Mouse (Mus musculus) kidney, adult 8-10 months (tissue): ENCODE data around the gene Rbmxl2.

Experiments used
- DNase-seq, 2 experiments: peaks; one replicate each; pipeline ENCODE4 v3.0.0; 2022

Rbmxl2 gene

DNA sequence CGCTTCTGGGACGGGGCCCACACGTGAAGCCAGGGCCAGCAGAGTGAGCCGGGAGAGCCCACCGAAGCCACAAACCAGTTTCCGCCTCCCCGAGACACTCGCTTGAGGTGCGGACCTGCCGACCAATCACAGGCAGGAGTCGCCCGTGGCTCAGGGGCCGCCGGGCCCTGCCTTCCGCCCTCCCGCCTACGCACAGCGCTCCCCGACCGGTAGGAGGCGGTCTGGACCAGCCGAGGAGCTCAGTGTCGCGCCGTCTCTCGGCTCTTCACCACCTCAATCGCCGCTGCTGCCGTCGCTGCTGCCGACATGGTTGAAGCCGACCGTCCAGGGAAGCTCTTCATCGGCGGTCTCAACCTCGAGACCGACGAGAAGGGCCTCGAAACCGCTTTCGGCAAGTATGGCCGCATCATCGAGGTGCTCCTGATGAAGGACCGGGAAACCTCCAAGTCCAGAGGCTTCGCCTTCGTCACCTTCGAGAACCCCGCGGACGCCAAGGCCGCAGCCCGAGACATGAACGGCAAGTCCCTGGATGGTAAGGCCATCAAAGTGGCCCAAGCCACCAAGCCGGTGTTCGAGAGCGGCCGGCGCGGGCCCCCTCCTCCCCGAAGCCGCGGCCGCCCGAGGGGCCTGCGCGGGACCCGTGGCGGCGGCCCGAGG, at the start of gene Rbmxl2:
TSS of gene Rbmxl2 (plus strand) at position 242 of the 657 bp plus-strand sequence.
- DNase-seq = no peak

DNA sequence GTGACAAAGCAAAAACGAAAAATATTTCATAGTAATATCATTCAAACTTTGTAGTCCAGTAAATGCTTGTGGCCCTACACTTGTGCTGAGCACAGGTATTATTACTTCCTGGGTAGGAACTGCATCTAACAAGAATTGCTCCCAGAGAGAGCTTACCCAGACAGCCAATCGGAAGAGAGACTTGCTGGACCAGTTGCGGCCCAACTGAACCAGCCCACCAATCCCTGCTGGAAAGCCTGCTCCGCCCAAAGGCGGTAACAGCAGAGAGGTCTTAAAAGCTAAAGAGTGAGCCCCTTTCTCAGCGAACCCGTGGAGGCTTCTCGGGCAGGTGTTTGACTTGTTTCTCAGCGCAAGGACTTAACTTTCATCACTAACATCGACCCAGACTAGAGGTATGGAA, 42.6 kb upstream of the Rbmxl2 start, which contains the start of gene Nlrp14:
TSS of gene Nlrp14 (plus strand) at position 301 of the 400 bp plus-strand sequence.
- DNase-seq = no peak

GRCm38 (mm10) chr7:107180406-107180805, 28.8 kb upstream of the Rbmxl2 start:
- no peak for DNase-seq

GRCm38 (mm10) chr7:107201817-107202216, 7.4 kb upstream of the Rbmxl2 start:
- DNase-seq = no peak

GRCm38 (mm10) chr7:107207843-107208242, 1.4 kb upstream of the Rbmxl2 start:
- no peak for DNase-seq

DNA sequence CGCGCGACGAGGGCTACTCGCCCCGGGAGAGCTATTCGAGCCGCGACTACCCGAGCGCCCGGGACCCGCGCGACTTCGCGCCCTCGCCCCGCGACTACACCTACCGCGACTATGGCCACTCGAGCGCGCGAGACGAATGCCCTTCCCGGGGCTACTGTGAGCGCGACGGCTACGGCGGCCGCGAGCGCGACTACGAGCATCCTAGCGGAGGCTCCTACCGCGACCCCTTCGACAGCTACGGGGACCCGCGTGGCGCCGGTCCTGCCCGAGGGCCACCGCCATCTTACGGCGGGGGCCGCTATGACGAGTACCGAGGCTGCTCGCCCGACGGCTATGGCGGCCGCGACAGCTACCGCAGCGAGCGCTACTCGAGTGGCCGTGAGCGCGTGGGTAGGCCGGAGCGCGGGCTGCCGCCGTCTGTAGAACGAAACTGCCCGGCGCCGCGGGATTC, 906 bp downstream of the Rbmxl2 start:
- DNase-seq = peak in 1 of 2 experiments; percentile 2

DNA sequence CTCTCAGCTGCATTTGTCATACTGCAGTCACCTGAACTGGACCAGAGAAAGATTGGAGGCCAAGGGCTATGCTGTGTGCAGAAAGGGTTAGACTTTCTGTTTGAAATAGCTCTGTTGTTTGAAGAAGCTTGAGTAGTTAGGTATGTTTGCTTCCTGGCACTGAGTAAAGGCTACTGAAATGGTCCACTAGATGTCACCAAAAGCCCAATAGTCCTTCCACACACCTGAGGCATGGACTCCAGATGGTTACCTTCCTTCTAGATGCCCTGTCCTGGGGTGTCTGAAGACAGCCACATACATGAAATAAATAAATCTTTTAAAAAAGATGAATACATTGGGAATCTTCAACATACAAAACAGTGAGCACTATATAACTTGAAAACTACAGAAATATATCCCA, 6.5 kb downstream of the Rbmxl2 start:
- DNase-seq = peak; percentile 8 to 11

GRCm38 (mm10) chr7:107216845-107217244, 7.6 kb downstream of the Rbmxl2 start:
- DNase-seq = no peak

- DNase-seq = no peak
Measured at GRCm38 (mm10) chr7:107236854-107237253, 27.6 kb downstream of the Rbmxl2 start.

GRCm38 (mm10) chr7:107237498-107237897, 28.3 kb downstream of the Rbmxl2 start:
- DNase-seq = no peak

DNA sequence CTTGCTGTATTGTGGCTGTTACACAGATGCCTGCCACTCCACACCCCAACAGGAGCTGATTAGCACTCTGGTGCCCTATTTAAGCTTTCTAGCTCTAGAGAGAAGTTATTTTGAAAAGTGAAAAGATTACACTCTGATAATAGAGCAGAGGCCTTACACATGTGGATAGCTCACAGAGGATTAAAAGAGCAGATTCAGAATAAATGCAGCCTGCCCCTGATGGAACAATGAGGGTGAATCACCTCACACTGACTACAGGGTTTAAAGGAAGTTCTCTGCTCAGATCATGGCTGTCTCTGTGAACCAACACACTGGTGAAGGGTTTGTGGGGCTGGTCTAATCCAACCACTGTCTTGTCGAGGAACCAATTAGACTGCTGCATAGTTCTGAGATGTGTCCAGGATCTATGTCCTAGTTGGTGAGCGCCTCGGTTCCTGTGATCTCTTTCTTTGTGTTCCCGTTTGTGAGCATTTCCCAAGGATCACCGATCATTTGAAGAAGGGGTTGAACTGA, 32.2 kb downstream of the Rbmxl2 start:
- DNase-seq = no peak

GRCm38 (mm10) chr7:107250211-107250985, 41.2 kb downstream of the Rbmxl2 start:
- DNase-seq = no peak

GRCm38 (mm10) chr7:107253355-107253754, 44.1 kb downstream of the Rbmxl2 start:
- no peak for DNase-seq

- peak in 1 of 2 experiments; percentile 51 for DNase-seq
Measured at GRCm38 (mm10) chr7:107259936-107260335, 50.7 kb downstream of the Rbmxl2 start.
